Mouse (Mus musculus): ENCODE results near the gene Spns1. TPM values are rescaled to one million over a fixed set of nuclear protein-coding genes. Genes with fewer than 3 reads are reported as not detected.

Gene Spns1
- polyA plus RNA-seq, 2 experiments, result 11.6 to 21.7 TPM

DNA sequence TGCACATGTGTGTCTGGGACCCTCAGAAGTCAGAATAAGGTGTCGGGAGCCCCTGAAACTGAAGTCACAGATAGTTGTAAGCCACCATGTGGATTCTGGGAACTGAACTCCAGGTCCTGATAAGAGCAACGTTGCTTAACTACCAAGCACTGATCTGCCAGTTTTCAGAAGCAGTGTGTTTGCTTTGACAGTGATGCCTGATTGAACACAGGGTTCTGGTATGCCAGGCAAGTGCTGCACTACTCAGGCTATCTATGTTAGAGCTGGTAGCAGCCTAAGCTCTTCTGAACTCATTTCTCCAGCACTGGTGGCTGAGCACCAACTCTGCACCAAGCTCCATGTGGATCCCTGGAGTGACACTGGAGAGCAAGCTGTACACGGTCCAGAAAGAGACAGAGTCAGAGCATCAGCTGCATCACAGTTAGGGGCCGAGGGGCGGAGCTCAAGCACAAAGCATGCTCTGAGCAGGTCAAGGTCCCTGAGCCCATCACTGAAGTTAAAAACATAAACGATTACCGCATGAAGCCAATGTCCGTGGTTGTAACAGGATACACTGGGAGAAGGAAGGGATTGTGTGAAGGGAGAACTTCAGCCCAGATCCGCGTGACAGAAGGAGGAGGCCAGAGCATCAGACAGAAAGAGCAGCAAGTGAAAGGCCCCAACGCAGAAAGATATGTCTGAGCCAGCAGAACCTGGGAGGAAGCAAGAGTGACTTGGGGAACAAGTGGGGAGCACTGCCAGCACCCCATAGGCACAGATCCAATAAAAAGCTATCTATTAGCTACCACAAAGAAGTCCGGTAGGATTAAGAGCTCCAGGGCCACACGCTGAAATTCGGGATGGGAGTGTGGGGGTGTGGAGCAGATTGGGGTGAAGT lies 22.3 kb downstream of the Spns1 start:
- Histone ChIP-seq H3K4me3 (ENCODE audit: insufficient read depth in 1 of 2, low read depth in 2 of 2, low read length in 2 of 2) (no peak overlapping the region), H3K4me1 (replicated peaks; ENCODE audit: control insufficient read depth in 2 of 2, insufficient read depth in 2 of 2, low read length in 1 of 2) (peaks cover 26 to 40% of the 10 kb centered on the region in 2 experiments), H3K27ac (no peak overlapping the region), H3K4me2 (ENCODE audit: low read depth) (no peak overlapping the region), H3K36me3 (replicated peaks; ENCODE audit: control insufficient read depth, insufficient read depth, low read depth) (no peaks in the 10 kb centered on the region), H3K9me3 (ENCODE audit: control insufficient read depth, low read length) (no peaks in the 10 kb centered on the region), H3K27me3 (ENCODE audit: control insufficient read depth, insufficient read depth, low read length) (no peaks in the 10 kb centered on the region), H3K9ac (replicated peaks) (no peak overlapping the region)
- DNase-seq (ENCODE audit: low read depth in 3 of 3, low spot score in 3 of 3) (peak in 1 of 3 experiments; percentile 32), ATAC-seq (ENCODE audit: insufficient read depth) (no peak)
- TF ChIP-seq CTCF (IDR thresholded peaks at IDR 0.05; ENCODE audit: low read depth), result no peak; the same call in 1 of the 2 replicates
- no peak for TF ChIP-seq EP300 (IDR thresholded peaks at IDR 0.05; ENCODE audit: low read depth)
- 39% methylated on average over 14 of the region's 14 CpGs for WGBS (ENCODE audit: insufficient replicate concordance)

DNA sequence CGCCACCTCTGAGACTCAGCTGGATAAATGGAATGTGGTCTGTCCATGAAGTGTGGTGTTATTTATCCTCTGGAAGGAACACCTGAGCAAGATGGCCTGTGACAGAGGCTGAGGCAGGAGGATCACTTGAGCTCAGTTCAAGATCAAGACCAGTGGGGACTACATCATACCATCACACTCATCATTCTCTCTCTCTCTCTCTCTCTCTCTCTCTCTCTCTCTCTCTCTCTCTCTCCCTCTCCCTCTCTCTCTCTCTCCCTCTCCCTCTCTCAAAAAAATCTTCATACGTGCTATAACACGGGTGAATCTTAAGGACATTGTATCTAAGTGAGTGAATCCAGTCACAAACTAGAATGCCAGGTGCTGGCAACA lies 23.3 kb downstream of the Spns1 start:
- Histone ChIP-seq H3K9ac (replicated peaks) (no peak overlapping the region), H3K9me3 (ENCODE audit: control insufficient read depth, low read length) (no peaks in the 10 kb centered on the region), H3K4me1 (replicated peaks; ENCODE audit: control insufficient read depth in 2 of 2, insufficient read depth in 2 of 2, low read length in 1 of 2) (peaks cover 26 to 40% of the 10 kb centered on the region in 2 experiments), H3K27me3 (ENCODE audit: control insufficient read depth, insufficient read depth, low read length) (no peaks in the 10 kb centered on the region), H3K27ac (no peak overlapping the region), H3K36me3 (replicated peaks; ENCODE audit: control insufficient read depth, insufficient read depth, low read depth) (no peaks in the 10 kb centered on the region), H3K4me2 (ENCODE audit: low read depth) (no peak overlapping the region), H3K4me3 (ENCODE audit: insufficient read depth in 1 of 2, low read depth in 2 of 2, low read length in 2 of 2) (no peak overlapping the region)
- ATAC-seq (ENCODE audit: insufficient read depth) (no peak), DNase-seq (ENCODE audit: low read depth in 3 of 3, low spot score in 3 of 3) (no peak)
- no peak for TF ChIP-seq CTCF (IDR thresholded peaks at IDR 0.05; ENCODE audit: low read depth)
- TF ChIP-seq EP300 (IDR thresholded peaks at IDR 0.05; ENCODE audit: low read depth), result no peak
- 71% methylated on average over 3 of the region's 3 CpGs for WGBS (ENCODE audit: insufficient replicate concordance)

- Histone ChIP-seq H3K9me3 (ENCODE audit: control insufficient read depth, low read length) (no peaks in the 10 kb centered on the region), H3K4me2 (ENCODE audit: low read depth) (no peak overlapping the region), H3K27ac (no peak overlapping the region), H3K4me3 (ENCODE audit: insufficient read depth in 1 of 2, low read depth in 2 of 2, low read length in 2 of 2) (no peak overlapping the region), H3K27me3 (ENCODE audit: control insufficient read depth, insufficient read depth, low read length) (no peaks in the 10 kb centered on the region), H3K36me3 (replicated peaks; ENCODE audit: control insufficient read depth, insufficient read depth, low read depth) (no peaks in the 10 kb centered on the region), H3K4me1 (replicated peaks; ENCODE audit: control insufficient read depth in 2 of 2, insufficient read depth in 2 of 2, low read length in 1 of 2) (peaks cover 26 to 44% of the 10 kb centered on the region in 2 experiments), H3K9ac (replicated peaks) (no peak overlapping the region)
- no peak for ATAC-seq (ENCODE audit: insufficient read depth)
- DNase-seq (ENCODE audit: low read depth in 3 of 3, low spot score in 3 of 3), result no peak
- WGBS (ENCODE audit: insufficient replicate concordance), result 41% methylated on average over 11 of the region's 11 CpGs
- TF ChIP-seq CTCF (IDR thresholded peaks at IDR 0.05; ENCODE audit: low read depth) (no peak), EP300 (IDR thresholded peaks at IDR 0.05; ENCODE audit: low read depth) (no peak)
Measured at GRCm38 (mm10) chr7:126353251-126353993, 23.8 kb downstream of the Spns1 start.

GRCm38 (mm10) chr7:126351419-126351951 lies 25.8 kb downstream of the Spns1 start:
- Histone ChIP-seq H3K36me3 (replicated peaks; ENCODE audit: control insufficient read depth, insufficient read depth, low read depth) (no peaks in the 10 kb centered on the region), H3K4me2 (ENCODE audit: low read depth) (no peak overlapping the region), H3K9me3 (ENCODE audit: control insufficient read depth, low read length) (no peaks in the 10 kb centered on the region), H3K4me3 (ENCODE audit: insufficient read depth in 1 of 2, low read depth in 2 of 2, low read length in 2 of 2) (no peak overlapping the region), H3K9ac (replicated peaks) (no peak overlapping the region), H3K27ac (no peak overlapping the region), H3K4me1 (replicated peaks; ENCODE audit: control insufficient read depth in 2 of 2, insufficient read depth in 2 of 2, low read length in 1 of 2) (peaks cover 16 to 36% of the 10 kb centered on the region in 2 experiments), H3K27me3 (ENCODE audit: control insufficient read depth, insufficient read depth, low read length) (no peaks in the 10 kb centered on the region)
- ATAC-seq (ENCODE audit: insufficient read depth) (no peak), DNase-seq (ENCODE audit: low read depth in 3 of 3, low spot score in 3 of 3) (no peak)
- 72% methylated on average over 10 of the region's 10 CpGs for WGBS (ENCODE audit: insufficient replicate concordance)
- TF ChIP-seq EP300 (IDR thresholded peaks at IDR 0.05; ENCODE audit: low read depth), result no peak
- no peak for TF ChIP-seq CTCF (IDR thresholded peaks at IDR 0.05; ENCODE audit: low read depth)

Data from liver, embryonic 14.5 days (tissue).